Mouse (Mus musculus): Measurements from ENCODE around the gene Dpf3.

The Dpf3 gene

GRCm38 (mm10) chr12:83466508-83467430 is 20.7 kb downstream of the Dpf3 start:
- no peak for DNase-seq

- no peak for DNase-seq
Measured at GRCm38 (mm10) chr12:83466053-83466452, 21.5 kb downstream of the Dpf3 start.

- no peak for DNase-seq
Measured at GRCm38 (mm10) chr12:83460272-83460671, 27.2 kb downstream of the Dpf3 start.

DNA sequence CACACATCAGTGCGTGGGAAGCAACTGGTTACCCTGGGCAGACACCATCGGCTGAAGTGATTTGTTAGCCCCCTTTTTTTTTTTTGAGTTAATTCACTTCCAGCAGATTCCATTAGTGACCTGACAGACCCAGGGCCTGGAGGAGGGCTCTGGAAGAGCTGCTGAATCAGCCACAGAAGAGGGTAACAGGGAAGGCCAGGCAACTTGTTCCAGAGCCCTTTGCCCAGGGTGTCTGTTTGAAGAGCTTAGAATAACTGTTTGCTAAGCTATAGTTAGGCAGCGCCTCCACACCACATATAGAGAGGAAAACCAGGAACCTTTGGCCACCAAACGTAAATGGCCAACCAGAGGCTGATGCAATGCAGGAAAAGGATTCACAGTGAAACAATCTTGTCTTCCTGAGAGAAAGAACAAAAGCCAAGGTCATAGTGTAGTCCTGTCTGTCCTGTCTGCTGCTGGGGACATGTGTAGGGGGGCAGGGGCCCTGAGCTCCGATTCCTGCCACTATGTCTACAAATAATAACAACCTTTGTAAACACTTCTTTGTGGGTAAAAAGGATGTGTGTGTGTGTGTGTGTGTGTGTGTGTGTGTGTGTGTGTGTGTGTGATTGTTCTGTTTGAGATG is 32.7 kb downstream of the Dpf3 start:
- DNase-seq = no peak

- DNase-seq = no peak
Measured at GRCm38 (mm10) chr12:83451850-83452249, 35.7 kb downstream of the Dpf3 start.

GRCm38 (mm10) chr12:83450471-83450870 is 37.0 kb downstream of the Dpf3 start:
- no peak for DNase-seq

DNA sequence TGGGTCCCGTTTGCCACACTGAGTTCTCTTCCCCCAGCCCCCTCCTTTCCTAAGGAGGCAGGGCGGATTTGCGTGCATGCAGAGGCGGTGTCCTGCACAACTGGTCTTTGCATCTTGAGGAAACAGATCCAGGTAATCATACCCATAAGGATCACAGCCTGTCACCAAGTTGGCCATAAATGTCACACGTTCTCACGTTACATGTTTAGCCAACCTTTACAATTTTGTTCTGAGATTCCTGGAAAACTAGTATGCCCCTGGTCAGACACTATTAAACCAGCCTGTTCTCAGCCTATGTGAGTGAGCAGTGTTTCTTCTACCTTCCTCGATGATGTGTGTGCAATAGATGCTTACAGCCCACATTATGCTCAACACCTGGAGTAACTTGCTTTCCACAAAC is 38.3 kb downstream of the Dpf3 start:
- no peak for DNase-seq

DNA sequence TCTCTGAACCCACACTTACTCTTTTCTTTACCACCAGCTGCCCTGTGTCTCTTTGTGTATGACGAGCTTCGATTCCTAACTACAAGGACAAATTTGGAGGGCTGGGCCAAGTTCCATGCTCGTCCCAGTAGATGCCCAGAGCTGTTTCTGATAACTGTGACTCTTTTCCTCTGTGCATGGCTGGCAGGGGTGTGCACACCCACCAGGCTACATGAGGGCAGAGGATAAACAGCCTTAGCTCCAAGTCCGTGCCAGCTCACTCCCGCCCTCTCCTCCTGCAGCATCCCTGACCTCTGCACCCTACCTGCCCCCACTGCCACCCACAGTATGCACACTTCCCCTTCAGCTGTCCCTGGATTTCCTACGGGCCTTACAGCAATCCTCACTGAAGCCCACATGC is 41.9 kb downstream of the Dpf3 start:
- DNase-seq = no peak

GRCm38 (mm10) chr12:83444448-83444847 is 43.1 kb downstream of the Dpf3 start:
- DNase-seq = no peak

DNA sequence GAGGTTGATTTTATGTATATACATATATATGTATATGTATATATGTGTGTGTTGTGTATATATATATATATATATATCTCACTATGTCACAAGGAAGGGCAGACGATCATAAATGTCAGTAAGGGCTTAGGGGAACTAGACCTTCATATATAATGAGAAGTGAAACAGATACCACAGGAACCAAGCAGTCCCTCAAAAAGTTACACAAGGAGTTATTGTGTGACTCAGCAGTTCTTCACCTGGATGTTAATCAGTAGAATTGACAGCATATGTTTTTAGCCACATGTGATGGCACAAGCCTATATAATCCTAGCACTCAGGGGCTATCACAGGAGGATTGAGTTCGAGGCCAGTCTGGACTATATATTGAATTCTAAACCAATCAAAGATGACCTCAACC is 49.5 kb downstream of the Dpf3 start:
- DNase-seq = no peak

GRCm38 (mm10) chr12:83433987-83434698 is 53.4 kb downstream of the Dpf3 start:
- DNase-seq = no peak

DNA sequence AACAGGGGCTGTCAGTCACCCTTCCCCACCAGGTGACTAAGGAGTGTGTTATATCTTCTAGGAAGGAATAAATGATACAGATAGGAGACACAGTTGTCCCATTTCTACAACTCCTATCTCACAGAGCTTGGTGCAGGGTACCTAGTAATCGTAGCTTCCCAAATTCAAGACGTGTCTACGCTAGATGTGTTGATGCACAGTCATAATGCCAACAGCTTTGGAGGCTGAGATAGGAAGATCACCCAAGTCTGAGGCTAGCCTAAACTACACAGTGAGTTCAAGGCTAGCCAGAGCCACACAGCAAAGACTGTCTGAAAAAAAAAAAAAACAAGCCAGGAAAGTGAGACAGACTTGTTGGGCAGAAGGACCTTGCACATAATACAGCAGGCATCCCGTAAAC is 54.1 kb downstream of the Dpf3 start:
- no peak for DNase-seq

- no peak for DNase-seq
Measured at GRCm38 (mm10) chr12:83430207-83430606, 57.3 kb downstream of the Dpf3 start.

GRCm38 (mm10) chr12:83428016-83428415 is 59.5 kb downstream of the Dpf3 start:
- DNase-seq = no peak

DNA sequence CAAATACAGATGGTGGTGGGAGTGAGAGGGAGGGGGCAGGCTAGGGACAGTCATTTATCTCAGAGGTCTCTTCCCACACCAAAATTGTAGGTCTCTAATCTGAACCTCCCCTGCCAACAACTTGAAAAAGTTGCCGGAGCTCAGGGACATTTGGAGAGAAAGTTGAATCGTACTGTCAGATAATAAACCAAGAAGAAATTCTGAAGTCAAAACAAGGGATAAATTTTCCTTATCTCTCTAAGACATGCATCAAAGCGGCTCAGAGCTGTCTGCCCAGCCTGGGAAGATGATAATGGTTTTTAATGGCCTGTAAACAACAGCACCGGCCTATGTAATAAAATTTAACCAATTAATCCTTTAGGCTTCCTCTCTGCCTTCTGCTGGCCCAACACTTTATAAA is 59.9 kb downstream of the Dpf3 start:
- DNase-seq = no peak

GRCm38 (mm10) chr12:83426326-83426725 is 61.2 kb downstream of the Dpf3 start:
- no peak for DNase-seq

- DNase-seq = no peak
Measured at GRCm38 (mm10) chr12:83425736-83426135, 61.8 kb downstream of the Dpf3 start.

DNA sequence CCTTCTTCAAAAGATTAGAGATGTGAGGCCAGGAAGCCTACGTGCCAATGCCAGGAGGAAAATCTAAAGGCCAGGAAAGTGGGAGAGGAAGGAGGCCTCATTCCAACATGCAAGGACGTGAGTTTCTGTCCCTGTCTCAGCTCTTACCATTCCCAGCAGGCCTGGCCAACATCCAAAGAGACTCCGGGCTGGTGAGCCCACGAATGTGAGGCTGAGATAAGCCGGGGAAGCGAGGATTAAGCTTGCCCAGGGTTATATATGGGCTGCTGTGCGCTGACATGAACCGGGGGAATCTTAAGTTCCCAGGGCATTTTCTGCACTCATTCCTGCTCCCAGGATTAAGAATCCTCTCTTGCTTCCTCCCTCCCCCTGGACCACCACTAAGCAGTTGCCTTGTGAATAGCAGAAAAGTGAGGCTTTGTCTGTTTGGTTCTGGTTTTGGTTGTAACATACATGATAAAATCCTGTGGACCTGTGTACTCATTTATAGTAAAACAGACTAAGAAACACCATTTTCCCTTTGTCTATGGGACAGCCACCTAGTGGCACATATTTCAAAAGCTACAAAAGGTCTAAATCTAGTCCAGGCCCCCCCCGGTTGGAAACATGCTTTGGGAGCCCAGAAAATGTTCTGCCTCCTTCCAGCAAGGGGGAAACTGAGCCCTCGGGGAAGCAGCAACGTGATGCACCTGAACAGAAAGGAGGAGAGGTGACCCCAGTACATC is 62.6 kb downstream of the Dpf3 start:
- DNase-seq = peak; percentile 5

GRCm38 (mm10) chr12:83424086-83424719 is 63.3 kb downstream of the Dpf3 start:
- no peak for DNase-seq

DNA sequence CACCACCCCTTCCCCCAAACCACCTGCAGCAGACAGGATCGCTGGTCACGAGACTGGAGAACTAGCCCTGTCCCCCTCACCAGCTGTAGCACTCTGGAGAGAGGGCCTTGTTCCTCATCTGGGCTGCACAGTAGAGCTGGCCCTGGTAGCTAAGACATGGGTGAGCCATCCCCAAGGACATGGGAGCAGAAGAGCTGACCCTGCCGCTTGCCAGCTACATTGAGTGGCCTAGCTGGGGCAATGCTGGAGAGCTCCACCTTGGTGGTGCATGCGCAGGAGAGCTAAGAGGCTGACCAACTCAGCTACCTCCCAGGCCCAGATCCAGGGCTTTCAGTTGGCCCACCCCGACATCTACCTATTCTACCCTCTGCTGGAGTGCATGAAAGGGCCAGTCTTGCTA is 67.2 kb downstream of the Dpf3 start:
- no peak for DNase-seq

DNA sequence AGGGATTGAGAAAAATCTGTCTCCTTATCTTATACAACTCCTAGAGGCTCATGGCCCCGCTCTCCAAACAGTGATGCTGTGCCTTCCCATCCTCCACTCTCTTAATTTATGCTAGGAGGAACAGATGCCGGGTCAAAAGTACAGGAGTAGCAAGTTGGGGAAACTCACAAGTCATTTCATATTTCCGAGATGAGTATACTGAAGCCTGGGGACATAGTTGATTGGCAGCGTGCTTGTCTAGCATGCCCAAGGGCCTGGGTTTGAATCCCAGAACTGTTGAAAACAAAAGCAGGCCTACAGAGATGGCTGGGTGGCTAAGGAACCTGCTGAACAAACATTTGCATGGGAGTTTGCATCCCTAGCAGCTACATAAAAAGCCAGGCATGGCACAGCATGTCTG is 72.3 kb downstream of the Dpf3 start:
- DNase-seq = no peak

GRCm38 (mm10) chr12:83413684-83414083 is 73.8 kb downstream of the Dpf3 start:
- DNase-seq = no peak
